Mouse (Mus musculus) ovary, postnatal 36 days (tissue): ENCODE measurements around the gene Chka.

Source experiments
- DNase-seq: peaks from one replicate; pipeline ENCODE4 v3.0.0; 2022; ENCODE audit warnings: low spot score, mixed read lengths

Gene Chka

GRCm38 (mm10) chr19:3851502-3851962 is at the start of gene Chka:
Chka (plus strand) TSS chr19:3851773.
- DNase-seq, result peak; percentile 98

GRCm38 (mm10) chr19:3805526-3805925 is 46.0 kb upstream of the Chka start:
- DNase-seq, result no peak

GRCm38 (mm10) chr19:3810536-3811233 is 40.9 kb upstream of the Chka start:
- DNase-seq, result no peak

- DNase-seq, result no peak
These were observed 37.1 kb upstream of the Chka start for GRCm38 (mm10) chr19:3814461-3814860.

GRCm38 (mm10) chr19:3815824-3816223 is 35.7 kb upstream of the Chka start:
- DNase-seq, result no peak

- DNase-seq, result no peak
These were observed 32.5 kb upstream of the Chka start for GRCm38 (mm10) chr19:3819080-3819479.

GRCm38 (mm10) chr19:3819899-3820444 is 31.6 kb upstream of the Chka start:
- DNase-seq, result no peak

GRCm38 (mm10) chr19:3825044-3825443 is 26.5 kb upstream of the Chka start:
- no peak for DNase-seq

GRCm38 (mm10) chr19:3829863-3830262 is 21.7 kb upstream of the Chka start:
- no peak for DNase-seq

- no peak for DNase-seq
These were observed 19.9 kb upstream of the Chka start for GRCm38 (mm10) chr19:3831716-3832115.

- DNase-seq, result peak; percentile 47
These were observed 18.7 kb upstream of the Chka start for GRCm38 (mm10) chr19:3832851-3833353.

- DNase-seq, result no peak
These were observed 17.3 kb upstream of the Chka start for GRCm38 (mm10) chr19:3834301-3834700.

- no peak for DNase-seq
These were observed 14.8 kb upstream of the Chka start for GRCm38 (mm10) chr19:3836791-3837190.

- DNase-seq, result no peak
These were observed 12.6 kb upstream of the Chka start for GRCm38 (mm10) chr19:3838931-3839330.

GRCm38 (mm10) chr19:3839686-3840085 is 11.9 kb upstream of the Chka start:
- no peak for DNase-seq

GRCm38 (mm10) chr19:3840214-3840651 is 11.3 kb upstream of the Chka start:
- no peak for DNase-seq

GRCm38 (mm10) chr19:3840685-3841084 is 10.9 kb upstream of the Chka start:
- DNase-seq, result no peak

GRCm38 (mm10) chr19:3842359-3843148 is 9.0 kb upstream of the Chka start:
- DNase-seq, result no peak

- no peak for DNase-seq
These were observed 7.9 kb upstream of the Chka start for GRCm38 (mm10) chr19:3843629-3844028.

- no peak for DNase-seq
These were observed 6.7 kb upstream of the Chka start for GRCm38 (mm10) chr19:3844836-3845235.

- no peak for DNase-seq
These were observed 6.2 kb upstream of the Chka start for GRCm38 (mm10) chr19:3845339-3845738.

GRCm38 (mm10) chr19:3845803-3846406 is 5.7 kb upstream of the Chka start:
- peak; percentile 52 for DNase-seq
